Mouse (Mus musculus) small intestine, adult 2 months (tissue): Measurements from ENCODE around the gene Mybpc2. TPM values are rescaled to one million over a fixed set of nuclear protein-coding genes. Genes with fewer than 3 reads are reported as not detected.

Source experiments
- H3K27ac ChIP-seq: fragments of 200-500 bp; 2 replicates; pipeline ENCODE4 v1.5.1; 2012; ENCODE audit warnings: low read depth, low read length, control low read depth, inconsistent platforms; ENCODE audit not compliant: insufficient read depth
- H3K27me3 ChIP-seq: fragments of 200-500 bp; 2 replicates; pipeline ENCODE4 v1.6.1; 2012; ENCODE audit warnings: mild to moderate bottlenecking, moderate library complexity, low read length, inconsistent platforms; ENCODE audit not compliant: control insufficient read depth, insufficient read depth
- H3K36me3 ChIP-seq: fragments of 200-500 bp; 2 replicates; pipeline ENCODE4 v1.6.1; 2012; ENCODE audit warnings: mild to moderate bottlenecking, low read length, control low read depth, inconsistent platforms; ENCODE audit not compliant: control insufficient read depth, insufficient read depth
- H3K4me1 ChIP-seq: fragments of 200-500 bp; 2 replicates; pipeline ENCODE4 v1.6.1; 2012; ENCODE audit warnings: low read length, inconsistent platforms, mixed read lengths; ENCODE audit not compliant: control insufficient read depth, insufficient read depth, insufficient read length
- H3K4me3 ChIP-seq: fragments of 200-500 bp; 2 replicates; pipeline ENCODE4 v1.5.1; 2012; ENCODE audit warnings: low read depth, mild to moderate bottlenecking, control low read depth, inconsistent platforms, low read length, moderate library complexity
- CTCF ChIP-seq: fragments of 200-500 bp; IDR thresholded peaks from 2 replicates; pipeline ENCODE4 v1.5.1; 2012; ENCODE audit warnings: low read depth, mild to moderate bottlenecking, control low read depth, inconsistent platforms, low read length, moderate library complexity, mixed read lengths; ENCODE audit not compliant: insufficient replicate concordance, insufficient read length; ENCODE audit errors: extremely low read depth
- POLR2A ChIP-seq: fragments of 200-500 bp; IDR thresholded peaks from 2 replicates; pipeline ENCODE4 v1.6.1; 2012; ENCODE audit warnings: low read depth, mild to moderate bottlenecking, control low read depth, inconsistent platforms, low read length, moderate library complexity
- WGBS: fragments of 180-500 bp; shearing (Covaris S2); methylation state at CpG from one replicate; pipeline ENCODE4 v1.1.7; 2018; 5-methylcytosine and 5-hydroxymethylcytosine counted together
- polyA plus RNA-seq: library from polyadenylated mRNA; depleted of rRNA; stranded (reverse); fragments of >200 nt; gene quantifications from 2 replicates; pipeline ENCODE4 v1.2.3, GENCODE M21; 2012

Gene Mybpc2
- polyA plus RNA-seq, 1 experiment = 0.13 TPM

- Histone ChIP-seq H3K4me3 (no peak overlapping the region), H3K36me3 (no peaks in the 10 kb centered on the region), H3K4me1 (no peaks in the 10 kb centered on the region), H3K27me3 (no peaks in the 10 kb centered on the region), H3K27ac (no peak overlapping the region)
- WGBS = 33% methylated on average over 5 of the region's 5 CpGs
- TF ChIP-seq POLR2A = no peak
- TF ChIP-seq CTCF = peak; percentile 93; the same call in 1 of the 2 replicates
These were observed 39.5 kb downstream of the Mybpc2 start for GRCm38 (mm10) chr7:44484841-44485571.

- H3K4me1 ChIP-seq = no peaks in the 10 kb centered on the region
- TF ChIP-seq CTCF (no peak), POLR2A (no peak)
- 100% methylated on average over 1 of the region's 1 CpGs for WGBS
- no peaks in the 10 kb centered on the region for H3K36me3 ChIP-seq
- no peak overlapping the region for H3K27ac ChIP-seq
- 0 out of 2 replicates have a peak, but pooled peaks cover 2% of the 10 kb centered on the region for H3K27me3 ChIP-seq
- no peak overlapping the region for H3K4me3 ChIP-seq
These were observed 40.3 kb downstream of the Mybpc2 start for GRCm38 (mm10) chr7:44484109-44484508.

- 55% methylated on average over 3 of the region's 3 CpGs for WGBS
These were observed 41.5 kb downstream of the Mybpc2 start for GRCm38 (mm10) chr7:44482836-44483435.

GRCm38 (mm10) chr7:44475046-44475614 lies 49.3 kb downstream of the Mybpc2 start:
- TF ChIP-seq POLR2A (no peak), CTCF (no peak)
- Histone ChIP-seq H3K4me3 (no peak overlapping the region), H3K4me1 (peaks cover 3% of the 10 kb centered on the region), H3K27ac (no peak overlapping the region), H3K27me3 (0 out of 2 replicates have a peak, but pooled peaks cover 2% of the 10 kb centered on the region), H3K36me3 (no peaks in the 10 kb centered on the region; the same call in 1 of the 2 replicates)
- WGBS = 30% methylated on average over 5 of the region's 5 CpGs

More at GRCm38 (mm10) chr7:44482836-44483435, 41.5 kb downstream of the Mybpc2 start:
- no peaks in the 10 kb centered on the region for H3K4me1 ChIP-seq
- H3K27me3 ChIP-seq = 0 out of 2 replicates have a peak, but pooled peaks cover 2% of the 10 kb centered on the region
- no peaks in the 10 kb centered on the region for H3K36me3 ChIP-seq
- H3K4me3 ChIP-seq = no peak overlapping the region
- no peak overlapping the region for H3K27ac ChIP-seq
- TF ChIP-seq CTCF (no peak), POLR2A (no peak)

- H3K4me1 ChIP-seq = peaks cover 3% of the 10 kb centered on the region
- no peaks in the 10 kb centered on the region; the same call in 1 of the 2 replicates for H3K36me3 ChIP-seq
- no peak overlapping the region for H3K27ac ChIP-seq
- TF ChIP-seq CTCF (no peak), POLR2A (no peak)
- H3K4me3 ChIP-seq = no peak overlapping the region
- H3K27me3 ChIP-seq = 0 out of 2 replicates have a peak, but pooled peaks cover under 1% of the 10 kb centered on the region
- 31% methylated on average over 4 of the region's 4 CpGs for WGBS
These were observed 50.0 kb downstream of the Mybpc2 start for GRCm38 (mm10) chr7:44474419-44474818.

GRCm38 (mm10) chr7:44472961-44473646 lies 51.4 kb downstream of the Mybpc2 start:
- no peak overlapping the region for H3K27ac ChIP-seq
- peaks cover 10% of the 10 kb centered on the region for H3K4me1 ChIP-seq
- no peak for TF ChIP-seq CTCF
- TF ChIP-seq POLR2A = no peak
- H3K36me3 ChIP-seq = no peaks in the 10 kb centered on the region; the same call in 1 of the 2 replicates
- H3K4me3 ChIP-seq = no peak overlapping the region
- no peaks in the 10 kb centered on the region for H3K27me3 ChIP-seq
- 23% methylated on average over 9 of the region's 9 CpGs for WGBS
